Mouse (Mus musculus) midbrain, embryonic 10.5 days (tissue): ENCODE measurements around the gene Fem1a. TPM values are rescaled to one million over a fixed set of nuclear protein-coding genes. Genes with fewer than 3 reads are reported as not detected.
A peak's percentile ranks its signal among the peaks of the same experiment; 100 is the strongest.

Experiments used
- DNase-seq: peaks from one replicate; pipeline ENCODE4 v3.0.0-alpha.2; 2017; ENCODE audit warnings: low spot score
- H3K27ac ChIP-seq: fragments of 300-500 bp; sonication (generic); replicated peaks from 2 replicates; pipeline ENCODE4 v1.5.1; 2016; ENCODE audit warnings: mild to moderate bottlenecking
- H3K27me3 ChIP-seq: fragments of 300-500 bp; sonication (generic); 2 replicates; pipeline ENCODE4 v1.6.1; 2016; ENCODE audit warnings: low read depth, mild to moderate bottlenecking; ENCODE audit not compliant: poor library complexity, severe bottlenecking
- H3K36me3 ChIP-seq: fragments of 300-500 bp; sonication (generic); 2 replicates; pipeline ENCODE4 v1.6.1; 2016; ENCODE audit warnings: mild to moderate bottlenecking, moderate library complexity
- H3K4me1 ChIP-seq: fragments of 300-500 bp; sonication (generic); 2 replicates; pipeline ENCODE4 v1.6.1; 2016
- H3K4me3 ChIP-seq: fragments of 300-500 bp; sonication (generic); 2 replicates; pipeline ENCODE4 v1.5.1; 2016; ENCODE audit warnings: mild to moderate bottlenecking, moderate library complexity
- H3K9me3 ChIP-seq: fragments of 300-500 bp; sonication (generic); replicated peaks from 2 replicates; pipeline ENCODE4 v1.6.1; 2016; ENCODE audit warnings: mild to moderate bottlenecking
- WGBS: fragments of 180-500 bp; shearing (Covaris S2); methylation state at CpG from one replicate; pipeline ENCODE4 v1.1.7; 2016; 5-methylcytosine and 5-hydroxymethylcytosine counted together
- microRNA counts: library from miRNA; unstranded; fragments of <30 nt; microRNA quantifications from one replicate; lab custom pipeline; 2017
- microRNA-seq: library from miRNA; unstranded; fragments of <30 nt; microRNA quantifications from one replicate; pipeline ENCODE4, GENCODE M21; 2017
- polyA plus RNA-seq: library from polyadenylated mRNA; unstranded; fragments of >200 nt; fragmentation: Nextera tagmentation; extraction: Ambion mirVana; gene quantifications from 2 replicates; pipeline ENCODE4 v1.2.1, GENCODE M21; 2016

The Fem1a gene
- polyA plus RNA-seq, 1 experiment from 2014 or later: 11.7 TPM

DNA sequence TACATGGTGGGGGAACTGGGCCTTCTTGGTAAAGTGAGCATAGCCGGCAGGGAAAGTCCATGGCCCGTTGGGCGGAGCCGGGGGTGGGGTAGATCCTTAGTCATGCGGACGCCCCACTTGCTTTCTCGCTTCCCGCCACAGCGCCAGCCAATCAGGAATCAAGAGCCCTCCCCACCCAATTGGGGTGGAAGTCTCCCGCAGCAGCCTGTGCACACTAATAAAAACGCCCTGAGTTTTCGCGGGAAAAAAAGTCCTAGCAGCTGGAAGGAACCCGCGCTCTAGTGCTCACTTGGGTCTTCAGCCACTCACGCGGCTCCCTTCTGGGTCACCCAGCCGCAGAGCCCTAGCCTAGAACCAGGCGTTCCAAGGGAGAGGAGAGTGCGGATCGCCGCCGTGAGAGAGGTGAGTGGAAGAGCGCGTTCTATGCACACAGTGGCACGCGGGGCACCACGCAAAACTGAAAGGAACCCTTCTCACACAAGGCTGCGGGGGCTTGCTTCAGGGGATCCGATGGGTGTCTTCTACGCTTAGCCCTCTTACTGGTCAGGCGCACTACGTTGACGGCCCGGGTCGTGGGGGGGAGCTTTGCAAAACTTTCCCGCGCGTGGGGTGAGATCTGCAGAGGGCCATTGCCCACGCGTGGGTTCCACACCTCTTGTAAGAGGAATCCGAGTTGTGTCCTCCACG lies 46.7 kb downstream of the Fem1a start, which contains the start of gene Uhrf1:
Uhrf1 (plus strand) TSS at position 162 of the 687 bp plus-strand sequence.
- Histone ChIP-seq H3K4me1 (peaks cover 57% of the 10 kb centered on the region), H3K27me3 (no peaks in the 10 kb centered on the region), H3K27ac (peak within 1 kb of the TSS; percentile 98), H3K4me3 (peak within 1 kb of the TSS; percentile 81), H3K9me3 (no peaks in the 10 kb centered on the region), H3K36me3 (peaks cover 37% of the 10 kb centered on the region)
- DNase-seq: peak; percentile 92
- under 1% methylated on average over 43 of the region's 43 CpGs for whole genome bisulfite sequencing

- Histone ChIP-seq H3K27ac (peak overlapping the region; percentile 98), H3K4me1 (peaks cover 57% of the 10 kb centered on the region), H3K4me3 (peak overlapping the region; percentile 81), H3K36me3 (peaks cover 44% of the 10 kb centered on the region), H3K27me3 (no peaks in the 10 kb centered on the region), H3K9me3 (no peaks in the 10 kb centered on the region)
- peak; percentile 98 for DNase-seq
- WGBS: under 1% methylated on average over 68 of the region's 68 CpGs
These were observed 47.4 kb downstream of the Fem1a start for GRCm38 (mm10) chr17:56303847-56304586.

DNA sequence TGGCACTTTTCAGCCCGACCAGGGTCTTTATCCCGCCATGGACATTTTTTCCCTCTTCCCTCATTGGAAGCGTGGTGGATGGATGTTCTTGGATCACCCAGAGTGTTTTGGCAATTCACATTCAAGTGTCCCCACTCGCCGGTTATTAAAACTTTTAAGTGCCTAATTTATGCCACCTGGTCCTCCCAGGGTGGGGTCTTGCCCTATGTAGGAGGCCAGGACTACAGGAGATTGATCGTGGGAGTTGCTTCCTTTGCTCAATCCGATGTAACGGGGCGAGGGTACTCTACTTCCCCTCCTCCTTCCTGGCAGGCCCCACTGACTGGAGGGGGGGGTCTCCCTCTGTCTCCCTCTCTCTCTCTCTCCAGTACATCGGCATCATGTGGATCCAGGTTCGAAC lies 48.1 kb downstream of the Fem1a start:
- 23% methylated on average over 11 of the region's 11 CpGs for WGBS
- H3K36me3 ChIP-seq: peaks cover 51% of the 10 kb centered on the region
- H3K4me1 ChIP-seq: peaks cover 57% of the 10 kb centered on the region
- no peak for DNase-seq
- no peaks in the 10 kb centered on the region for H3K9me3 ChIP-seq
- peak overlapping the region; percentile 98 for H3K27ac ChIP-seq
- H3K4me3 ChIP-seq: peak overlapping the region; percentile 81
- no peaks in the 10 kb centered on the region for H3K27me3 ChIP-seq

DNA sequence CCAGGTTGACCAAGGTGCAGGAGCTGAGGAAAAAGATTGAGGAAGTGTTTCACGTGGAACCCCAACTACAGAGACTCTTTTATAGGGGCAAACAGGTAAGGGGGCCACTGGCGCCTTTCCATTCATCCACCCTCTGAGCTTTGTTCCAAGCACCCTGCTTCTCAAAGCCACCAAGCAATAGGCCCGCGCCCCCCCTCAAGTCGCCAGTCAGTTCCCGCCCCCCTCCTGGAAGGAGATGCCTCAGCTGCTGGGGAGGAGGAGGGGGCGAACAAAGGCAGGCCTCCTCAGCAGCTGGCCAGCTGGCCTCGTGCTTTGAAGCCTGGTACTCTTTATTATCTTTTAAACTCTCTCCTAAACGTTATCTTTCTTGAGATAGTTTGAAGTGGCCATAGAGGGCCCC lies 48.5 kb downstream of the Fem1a start:
- Histone ChIP-seq H3K36me3 (peaks cover 55% of the 10 kb centered on the region), H3K9me3 (no peaks in the 10 kb centered on the region), H3K4me1 (peaks cover 57% of the 10 kb centered on the region), H3K27ac (peak overlapping the region; percentile 98), H3K27me3 (no peaks in the 10 kb centered on the region), H3K4me3 (peak overlapping the region; percentile 81)
- no peak for DNase-seq
- 41% methylated on average over 9 of the region's 9 CpGs for WGBS

DNA sequence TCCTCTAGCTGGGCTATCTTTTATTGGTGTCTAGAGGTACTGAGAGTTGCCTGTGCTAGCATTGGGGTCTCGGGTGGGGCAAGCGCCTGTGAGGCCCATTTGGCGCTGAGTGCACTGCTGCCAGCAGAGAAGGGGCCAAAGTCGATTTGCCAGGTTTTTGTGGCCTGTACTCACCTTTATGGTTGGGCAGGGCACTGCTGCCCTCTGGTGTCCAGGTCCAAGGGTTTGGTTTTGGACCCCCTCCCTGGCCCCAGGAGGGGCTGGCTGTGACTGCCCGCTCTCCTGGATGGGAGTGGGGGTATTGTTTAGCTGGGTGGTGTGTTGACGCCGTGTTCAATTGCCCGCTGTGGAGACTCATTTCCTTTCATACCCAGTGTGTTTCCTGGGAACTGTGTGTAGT lies 49.2 kb downstream of the Fem1a start:
- H3K4me1 ChIP-seq: peaks cover 57% of the 10 kb centered on the region
- H3K9me3 ChIP-seq: no peaks in the 10 kb centered on the region
- H3K4me3 ChIP-seq: peak overlapping the region; percentile 81
- H3K27me3 ChIP-seq: no peaks in the 10 kb centered on the region
- WGBS: 80% methylated on average over 8 of the region's 8 CpGs
- peaks cover 62% of the 10 kb centered on the region for H3K36me3 ChIP-seq
- DNase-seq: no peak
- H3K27ac ChIP-seq: peak overlapping the region; percentile 98

GRCm38 (mm10) chr17:56308088-56308487 lies 51.5 kb downstream of the Fem1a start:
- 88% methylated on average over 6 of the region's 6 CpGs for WGBS
- H3K4me3 ChIP-seq: 0 out of 2 replicates have a peak overlapping the region, but pooled peaks have one; percentile 1
- peaks cover 45% of the 10 kb centered on the region for H3K4me1 ChIP-seq
- DNase-seq: no peak
- no peaks in the 10 kb centered on the region for H3K27me3 ChIP-seq
- H3K36me3 ChIP-seq: peaks cover 84% of the 10 kb centered on the region
- no peaks in the 10 kb centered on the region for H3K9me3 ChIP-seq
- H3K27ac ChIP-seq: no peak overlapping the region

DNA sequence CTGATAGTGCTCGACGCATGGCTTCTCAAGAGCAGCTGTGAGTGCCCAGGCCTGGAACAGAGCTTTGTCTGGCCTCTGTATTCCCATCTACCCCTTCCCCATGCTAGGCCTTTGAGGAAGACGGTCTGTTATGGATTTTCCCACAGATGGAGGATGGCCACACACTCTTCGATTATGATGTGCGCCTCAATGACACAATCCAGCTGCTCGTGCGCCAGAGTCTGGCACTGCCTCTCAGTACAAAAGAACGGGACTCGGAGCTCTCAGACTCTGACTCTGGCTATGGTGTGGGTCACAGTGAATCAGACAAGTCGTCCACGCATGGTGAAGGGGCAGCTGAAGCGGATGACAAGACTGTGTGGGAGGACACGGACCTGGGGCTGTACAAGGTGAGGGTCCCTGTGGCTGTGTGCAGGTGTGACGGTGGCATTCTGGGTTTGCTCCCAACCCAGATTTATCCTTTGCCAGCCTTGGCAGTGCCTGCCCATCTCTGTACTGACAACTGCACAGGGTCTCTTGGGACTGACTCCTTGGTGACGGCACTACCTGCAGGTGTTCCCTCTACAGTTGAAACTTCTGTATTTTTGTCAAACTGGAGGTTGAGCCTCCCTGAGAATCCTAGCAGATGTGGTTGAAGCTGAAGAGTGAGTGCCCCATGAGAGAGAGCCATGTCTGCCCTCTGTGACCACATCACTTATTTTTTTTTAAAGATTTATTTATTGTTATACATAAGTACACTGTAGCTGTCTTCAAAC lies 52.8 kb downstream of the Fem1a start:
- H3K27me3 ChIP-seq: no peaks in the 10 kb centered on the region
- whole genome bisulfite sequencing: 94% methylated on average over 15 of the region's 15 CpGs
- no peak for DNase-seq
- H3K9me3 ChIP-seq: no peaks in the 10 kb centered on the region
- no peak overlapping the region for H3K4me3 ChIP-seq
- peaks cover 38% of the 10 kb centered on the region for H3K4me1 ChIP-seq
- H3K27ac ChIP-seq: no peak overlapping the region
- peaks cover 97% of the 10 kb centered on the region for H3K36me3 ChIP-seq

MicroRNAs encoded within 50 kb of the gene (microRNA counts, 519-probe panel; counts per million panel counts)
- not detected for microRNA mmu-miR-7b (lab: Ali Mortazavi, UCI)

Small RNAs within 50 kb of the gene (microRNA-seq; reads per million reads assigned to microRNA genes)
- 101 reads per million, percentile 51 among the genes with 10 or more reads in this experiment for gene Mir7b

Other genes with a start within 250 kb of the Fem1a start
- 161 and 162 TPM in 2 replicates for gene Sh3gl1, start 220.2 kb upstream of the Fem1a start, polyA plus RNA-seq
- gene Chaf1a, start 216.4 kb upstream of the Fem1a start, polyA plus RNA-seq: 45.4 and 49.3 TPM in 2 replicates
- gene Ubxn6, start 181.8 kb upstream of the Fem1a start, polyA plus RNA-seq: 35.7 and 41.2 TPM in 2 replicates
- 188 and 191 TPM in 2 replicates for gene Hdgfl2, start 177.2 kb upstream of the Fem1a start, polyA plus RNA-seq
- 0.04 and 0.11 TPM in 2 replicates for gene Plin4, start 147.0 kb upstream of the Fem1a start, polyA plus RNA-seq
- gene Plin5, start 139.2 kb upstream of the Fem1a start, polyA plus RNA-seq: 0.11 and 0.21 TPM in 2 replicates
- gene Lrg1, start 134.8 kb upstream of the Fem1a start, polyA plus RNA-seq: not detected in 2 replicates
- gene Sema6b, start 116.5 kb upstream of the Fem1a start, polyA plus RNA-seq: 1.2 and 1.8 TPM in 2 replicates
- 7.2 and 8.4 TPM in 2 replicates for gene Tnfaip8l1, start 94.3 kb upstream of the Fem1a start, polyA plus RNA-seq
- gene Mydgf, start 72.9 kb upstream of the Fem1a start, polyA plus RNA-seq: 77.0 and 78.4 TPM in 2 replicates
- gene Dpp9, start 37.9 kb upstream of the Fem1a start, polyA plus RNA-seq: 45.6 and 46.9 TPM in 2 replicates
- 2.4 and 3.1 TPM in 2 replicates for gene Ticam1, start 20.0 kb downstream of the Fem1a start, polyA plus RNA-seq
- 59.5 and 70.0 TPM in 2 replicates for gene Plin3, start 36.1 kb downstream of the Fem1a start, polyA plus RNA-seq
- gene Arrdc5, start 43.5 kb downstream of the Fem1a start, polyA plus RNA-seq: not detected in 2 replicates
- gene Uhrf1, start 46.5 kb downstream of the Fem1a start, polyA plus RNA-seq: 291 and 321 TPM in 2 replicates
- 45.2 and 56.1 TPM in 2 replicates for gene Kdm4b, start 69.3 kb downstream of the Fem1a start, polyA plus RNA-seq
- gene Ptprs, start 219.7 kb downstream of the Fem1a start, polyA plus RNA-seq: 89.7 and 131 TPM in 2 replicates